Mouse (Mus musculus) kidney, adult 11 months (tissue): Measurements from ENCODE around the gene Fggy.
A peak's percentile ranks its signal among the peaks of the same experiment; 100 is the strongest.

Source experiments
- DNase-seq: peaks from one replicate; pipeline ENCODE4 v3.0.0; 2022

Gene Fggy

GRCm38 (mm10) chr4:95733397-95734249, 176.3 kb downstream of the Fggy start:
- peak; percentile 63 for DNase-seq

DNA sequence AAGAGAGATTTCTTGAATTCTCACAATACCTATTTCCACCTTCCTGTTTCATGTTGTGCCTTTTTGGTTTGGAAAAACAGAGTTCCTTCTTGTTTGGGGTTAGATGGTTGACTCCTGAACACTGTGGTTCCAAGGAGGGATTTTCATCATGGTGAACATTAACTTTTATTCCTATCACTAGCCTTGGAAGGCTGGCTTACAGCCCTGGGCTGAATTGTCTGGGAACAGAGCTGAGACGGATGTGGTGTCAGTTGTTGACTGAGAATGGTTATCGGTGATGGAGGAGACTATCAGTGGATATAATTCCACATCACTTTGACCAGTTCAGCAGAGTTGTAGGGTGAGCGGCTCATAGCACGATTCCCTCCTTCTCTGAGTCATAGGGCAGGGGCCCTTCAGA, 178.7 kb downstream of the Fggy start:
- peak; percentile 48 for DNase-seq

DNA sequence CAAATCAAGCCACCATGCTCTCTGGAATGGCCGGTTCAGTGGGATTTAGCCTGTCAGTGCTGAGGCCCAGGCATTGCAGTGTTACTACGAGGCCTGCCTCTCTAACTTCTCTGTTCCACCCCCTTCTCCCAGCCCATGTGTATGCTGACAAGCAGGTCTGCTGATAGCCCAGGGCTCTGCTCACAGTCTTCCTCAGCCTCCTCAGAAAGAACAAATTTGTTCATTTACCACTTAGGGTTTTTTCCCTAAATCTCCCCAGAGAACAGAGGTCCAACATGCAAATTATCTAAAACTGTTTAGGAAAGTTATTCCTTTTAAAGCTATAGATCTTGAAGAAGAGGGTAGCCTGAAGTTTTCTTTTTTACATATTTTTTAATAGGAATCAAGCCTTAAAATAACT, 179.4 kb downstream of the Fggy start:
- no peak for DNase-seq

GRCm38 (mm10) chr4:95738179-95738578, 180.9 kb downstream of the Fggy start:
- DNase-seq: peak; percentile 83

DNA sequence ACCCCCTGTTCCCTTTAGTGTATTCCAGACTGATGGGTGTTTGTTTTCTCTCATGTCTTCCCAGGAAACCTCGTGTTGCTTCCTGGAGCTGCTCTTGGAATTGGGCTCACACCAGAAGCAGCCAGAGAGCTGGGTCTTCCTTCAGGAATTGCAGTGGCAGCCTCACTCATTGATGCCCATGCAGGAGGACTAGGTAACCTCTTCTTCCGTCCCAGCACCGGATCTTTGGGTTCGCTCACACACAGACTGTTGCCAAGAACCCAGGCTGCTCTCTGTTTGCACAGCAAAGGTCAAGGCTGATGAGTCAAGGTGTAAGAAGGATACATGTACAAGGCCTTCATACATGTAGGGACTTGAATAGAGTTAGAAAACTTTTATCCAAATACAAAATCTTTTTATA, 181.4 kb downstream of the Fggy start:
- DNase-seq: no peak

DNA sequence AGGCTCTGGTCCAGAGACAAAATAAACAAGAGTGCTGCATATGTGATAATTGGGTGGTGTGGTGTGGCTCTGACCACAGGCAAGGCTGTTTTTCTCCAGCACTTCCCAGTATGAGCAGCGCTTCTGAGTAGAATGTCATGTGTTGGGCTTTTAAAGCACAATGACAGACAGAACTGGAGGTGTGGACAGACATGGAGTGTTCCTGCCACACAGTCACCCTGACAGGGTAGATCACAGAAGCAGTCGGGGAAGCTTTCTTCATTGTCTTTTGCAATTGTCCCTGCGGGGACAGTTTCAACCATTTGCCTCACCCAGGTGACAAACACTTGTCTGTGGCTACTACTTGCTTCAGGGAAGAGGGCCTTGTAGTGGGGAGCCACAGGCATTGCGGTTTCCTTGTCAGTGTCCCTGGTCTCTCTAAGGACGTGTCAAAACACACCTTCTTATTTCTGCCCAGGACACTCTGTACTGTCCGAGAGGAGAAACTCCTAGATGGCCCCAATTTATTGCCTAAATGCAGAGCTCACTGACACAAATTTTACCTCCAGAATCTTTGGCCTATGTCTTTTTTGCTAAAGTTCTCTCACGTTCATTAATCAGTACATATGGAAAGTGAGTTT, 183.9 kb downstream of the Fggy start:
- DNase-seq: no peak

DNA sequence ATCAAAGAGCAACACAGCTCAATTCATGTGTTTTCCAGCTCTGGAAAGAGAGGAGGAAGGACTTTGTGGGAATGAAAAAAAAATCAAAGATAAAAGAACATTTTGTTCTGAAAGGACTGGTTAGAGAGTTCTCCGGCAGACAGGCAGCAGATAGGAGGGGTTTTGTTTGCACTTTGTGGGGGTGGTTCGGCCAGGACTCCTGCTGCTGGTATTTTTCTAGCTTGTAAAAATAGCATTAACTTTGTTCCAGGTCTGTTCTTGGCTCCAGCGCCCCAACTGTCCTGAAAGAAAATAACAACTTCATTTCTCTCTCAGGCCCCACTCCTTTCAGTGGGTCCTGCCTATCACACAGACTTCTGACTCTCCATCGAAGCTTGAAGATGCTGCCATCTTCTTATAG, 185.7 kb downstream of the Fggy start:
- DNase-seq: no peak

GRCm38 (mm10) chr4:95746954-95747353, 189.6 kb downstream of the Fggy start:
- DNase-seq: peak; percentile 65

GRCm38 (mm10) chr4:95747415-95748202, 190.3 kb downstream of the Fggy start:
- DNase-seq: no peak

- DNase-seq: no peak
Observed at GRCm38 (mm10) chr4:95750186-95750585, 192.9 kb downstream of the Fggy start.

DNA sequence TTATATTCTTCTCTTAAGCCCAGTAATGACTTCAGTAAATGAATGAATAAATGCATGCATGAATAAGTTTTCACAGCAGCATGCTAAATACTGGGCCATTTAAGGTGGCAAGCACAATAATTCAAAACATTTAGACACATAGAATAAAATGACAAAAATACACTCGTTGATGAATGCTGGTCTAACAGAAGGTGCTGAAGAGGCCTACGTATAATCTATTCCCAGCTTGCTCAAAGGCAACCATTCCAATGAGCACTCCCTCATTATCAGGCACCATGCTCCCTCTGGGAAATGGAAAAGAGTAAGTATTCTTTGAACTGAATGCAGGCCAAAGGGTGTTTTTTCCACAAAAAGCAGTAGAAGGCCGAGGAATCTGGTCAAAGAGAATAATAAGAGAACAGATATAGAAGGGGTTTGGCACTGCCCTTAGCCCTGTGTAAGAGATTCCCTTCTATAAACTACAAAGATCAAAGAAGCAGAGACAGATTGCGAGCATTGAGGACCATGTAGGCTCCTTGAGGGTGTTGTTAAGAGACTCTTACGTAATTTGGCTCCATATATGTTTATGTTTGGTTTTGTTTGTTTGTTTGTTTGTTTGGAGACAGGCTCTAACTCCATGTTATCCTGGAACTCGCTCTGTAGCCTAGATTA, 195.4 kb downstream of the Fggy start:
- no peak for DNase-seq

DNA sequence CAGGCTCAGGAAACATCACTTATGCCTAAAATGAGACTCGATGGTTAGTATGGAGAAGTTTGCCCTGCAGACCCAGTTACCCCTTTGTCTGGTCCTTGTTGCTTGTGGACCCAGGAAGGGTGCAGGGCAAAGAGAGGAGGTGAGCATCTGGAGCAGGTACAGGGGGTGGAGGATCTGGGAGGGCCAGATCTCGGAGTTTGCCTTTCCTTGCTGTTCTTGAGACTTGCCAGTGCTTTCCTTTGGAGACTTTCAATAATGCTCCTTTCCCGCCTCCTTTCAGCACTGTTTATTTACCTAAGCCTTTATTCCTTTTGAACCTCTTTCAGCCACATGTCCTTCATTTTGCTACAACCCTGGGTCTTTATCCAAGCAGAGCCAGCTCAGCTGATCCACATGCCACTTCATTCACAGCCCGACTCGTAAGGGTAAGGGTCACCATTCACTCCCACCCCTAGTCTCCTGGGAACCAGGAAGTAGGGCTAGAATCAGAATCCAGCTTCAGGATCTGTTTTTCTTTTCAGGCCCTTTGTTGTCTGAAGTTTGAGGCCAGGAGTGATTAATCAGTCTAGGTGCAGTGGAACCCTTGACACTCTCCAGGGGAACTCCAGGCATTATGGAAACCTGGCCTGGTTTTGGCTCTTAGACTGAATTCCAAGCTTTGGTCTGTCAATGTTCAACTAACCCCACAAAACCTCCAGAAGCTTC, 201.9 kb downstream of the Fggy start:
- peak; percentile 86 for DNase-seq

- no peak for DNase-seq
Observed at GRCm38 (mm10) chr4:95765359-95765758, 208.1 kb downstream of the Fggy start.

DNA sequence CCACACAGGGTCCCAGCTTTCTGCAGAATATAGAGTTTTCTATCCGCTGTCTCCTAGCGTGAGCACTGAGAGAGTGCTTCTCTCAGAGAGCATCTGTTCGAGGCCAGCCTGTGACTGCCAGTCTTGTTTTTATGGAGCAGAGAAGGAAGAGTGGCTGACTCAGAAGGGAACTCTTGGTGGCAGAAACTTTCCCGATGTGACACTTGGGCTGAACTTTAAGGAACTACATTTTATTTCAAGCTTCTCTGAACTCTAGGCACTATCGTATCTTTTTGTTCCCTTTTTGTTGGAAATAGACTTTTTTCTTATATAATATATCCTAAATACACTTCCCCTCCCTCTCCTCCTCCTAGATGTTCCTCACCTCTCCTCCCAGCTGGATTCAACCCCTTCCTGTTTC, 213.2 kb downstream of the Fggy start:
- DNase-seq: no peak

DNA sequence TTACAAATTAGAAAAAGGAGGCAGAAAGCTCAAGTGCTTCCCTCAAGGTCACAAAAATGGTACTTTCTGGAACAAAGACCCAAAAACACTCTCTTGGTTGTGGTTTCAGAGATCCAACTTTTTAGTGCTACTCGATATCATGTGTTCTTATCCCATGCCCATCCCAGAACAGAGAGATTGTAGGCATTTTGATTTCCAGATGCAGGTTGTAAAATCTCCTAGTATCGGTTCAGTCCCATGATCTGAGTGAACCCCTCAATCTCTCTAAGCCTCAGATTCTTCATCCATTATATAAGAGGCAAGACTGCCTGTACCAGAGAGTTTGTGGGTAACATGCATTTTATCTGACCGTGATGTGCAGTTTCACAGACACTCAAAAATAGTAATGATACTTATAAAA, 214.2 kb downstream of the Fggy start:
- no peak for DNase-seq

GRCm38 (mm10) chr4:95771945-95772344, 214.6 kb downstream of the Fggy start:
- no peak for DNase-seq

DNA sequence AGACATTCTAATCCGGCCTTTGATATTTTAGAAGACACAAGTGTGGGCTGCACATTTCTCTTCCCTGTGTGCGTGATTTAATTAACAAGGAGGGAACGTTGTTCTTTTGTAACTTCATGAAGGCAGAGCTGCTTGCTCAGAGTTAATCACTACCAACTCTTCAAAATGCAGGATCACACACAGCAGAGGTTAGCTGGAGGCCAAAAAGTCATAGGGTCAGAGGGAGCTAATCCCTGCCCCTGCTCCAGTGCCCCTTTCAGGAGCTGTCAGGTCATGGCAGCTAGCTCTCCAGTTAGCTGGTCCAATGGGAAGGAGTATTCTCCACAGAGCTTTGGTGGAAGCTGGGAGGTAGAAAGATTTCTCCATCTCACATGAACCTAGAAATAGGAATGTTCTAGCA, 215.4 kb downstream of the Fggy start:
- DNase-seq: peak; percentile 66

DNA sequence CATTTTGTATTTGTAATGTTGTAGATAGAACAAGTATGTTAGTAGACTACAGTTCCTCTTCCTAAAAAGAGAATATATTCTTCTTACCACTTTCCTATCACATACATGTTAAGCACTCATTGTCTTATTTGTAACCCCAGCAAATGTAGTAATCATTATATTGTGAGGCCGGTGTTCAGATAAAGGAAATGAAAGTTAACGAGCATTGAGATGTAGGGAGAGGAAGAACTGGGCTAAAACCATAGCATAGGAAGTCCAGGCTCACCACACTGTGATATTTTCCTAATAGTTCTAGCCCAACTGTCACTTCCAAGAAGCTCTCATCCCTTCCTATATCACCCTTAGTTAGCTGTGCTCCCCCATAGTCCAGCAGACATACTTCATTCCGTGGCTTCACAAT, 218.3 kb downstream of the Fggy start:
- no peak for DNase-seq

GRCm38 (mm10) chr4:95777839-95778238, 220.5 kb downstream of the Fggy start:
- DNase-seq: no peak

DNA sequence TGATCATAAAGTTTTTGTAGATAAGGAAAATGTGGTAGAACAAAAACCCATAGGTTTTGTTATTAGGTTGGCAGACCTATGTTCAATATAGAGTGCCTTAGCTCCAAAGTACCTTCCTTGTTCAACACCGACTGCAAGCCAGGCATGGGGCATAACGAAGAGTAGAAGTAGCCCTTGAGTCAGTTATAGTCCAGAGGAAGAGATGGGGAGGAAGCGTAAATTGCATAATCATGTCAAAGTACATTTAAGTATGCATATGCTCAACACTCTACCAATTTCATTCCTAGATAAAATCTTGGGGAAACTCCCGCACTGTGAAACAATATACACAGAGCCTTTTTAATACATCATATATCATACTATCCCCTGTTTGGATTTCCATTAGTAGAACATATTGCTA, 221.2 kb downstream of the Fggy start:
- no peak for DNase-seq

GRCm38 (mm10) chr4:95784146-95784895, 227.0 kb downstream of the Fggy start:
- no peak for DNase-seq

GRCm38 (mm10) chr4:95787609-95788008, 230.3 kb downstream of the Fggy start:
- DNase-seq: peak; percentile 35
